Comparison of ENCODE assay signal across 21 mouse cellular contexts in genomic region chr4:63846881-63847597, GRCm38 (mm10). TPM values are rescaled to one million over a fixed set of nuclear protein-coding genes. Genes with fewer than 3 reads are reported as not detected.
DNase-seq lines count a peak whose midpoint lies in the region; ATAC-seq and TF ChIP-seq lines count a peak whose summit lies in the region.
"Had no signal": no experiment of that assay in that cellular context is flagged by ENCODE, and none has a peak within 500 bp of the region (broad histone marks: within the 10 kb centered on the region; RNA-seq: fewer than 3 reads in every experiment).

No protein-coding gene starts in this region.

- TF ChIP-seq POLR2A in CH12.LX (IDR thresholded peaks at IDR 0.05; ENCODE audit: low read depth, low read length), result no peak

- peaks cover 58% of the 10 kb centered on the region for H3K79me2 ChIP-seq in CH12.LX (replicated peaks; ENCODE audit: control insufficient read depth, extremely low read depth, insufficient read depth, poor library complexity, severe bottlenecking)

- H3K4me2 ChIP-seq in CH12.LX (ENCODE audit: insufficient read depth, low read depth, poor library complexity, severe bottlenecking), result no peak overlapping the region
- no peak overlapping the region for H3K4me2 ChIP-seq in midbrain, postnatal 0 days (ENCODE audit: low read depth, low read length, poor library complexity, severe bottlenecking)
- H3K4me2 ChIP-seq in kidney, embryonic 14.5 days (replicated peaks; ENCODE audit: low read depth, low read length), result no peak overlapping the region
- H3K4me2 ChIP-seq: hindbrain, embryonic 15.5 days; liver, embryonic 13.5 days; neural tube, embryonic 13.5 days had no signal

- ATAC-seq in inflammation-experienced regulatory T-cells, adult 6 months, result peak; percentile 65
- no peak for ATAC-seq in midbrain, postnatal 0 days (ENCODE audit: low FRiP score)
- no peak for ATAC-seq in kidney, embryonic 14.5 days (ENCODE audit: low FRiP score, low TSS enrichment)
- ATAC-seq: lung, postnatal 0 days had no signal

- H3K27me3 ChIP-seq in CH12.LX (replicated peaks), result no peaks in the 10 kb centered on the region
- H3K27me3 ChIP-seq in midbrain, postnatal 0 days (ENCODE audit: insufficient read depth, low read length), result no peaks in the 10 kb centered on the region
- no peaks in the 10 kb centered on the region for H3K27me3 ChIP-seq in kidney, embryonic 14.5 days (ENCODE audit: control insufficient read depth, insufficient read depth, low read length)
- H3K27me3 ChIP-seq: hindbrain, embryonic 15.5 days; liver, embryonic 13.5 days; neural tube, embryonic 13.5 days had no signal

- no peaks in the 10 kb centered on the region for H3K9me3 ChIP-seq in CH12.LX (replicated peaks; ENCODE audit: low read length)
- no peaks in the 10 kb centered on the region for H3K9me3 ChIP-seq in midbrain, postnatal 0 days (ENCODE audit: low read length)
- no peaks in the 10 kb centered on the region for H3K9me3 ChIP-seq in kidney, embryonic 14.5 days (ENCODE audit: control insufficient read depth, low read length)
- H3K9me3 ChIP-seq: hindbrain, embryonic 15.5 days; liver, embryonic 13.5 days; neural tube, embryonic 13.5 days had no signal

- no peak for TF ChIP-seq RAD21 in CH12.LX (IDR thresholded peaks at IDR 0.05; ENCODE audit: low read depth, low read length)

- peak; percentile 54 for DNase-seq in 3T3-L1 (ENCODE audit: low read depth, low spot score)
- no peak for DNase-seq in CH12.LX (ENCODE audit: extremely low read depth)
- peak; percentile 64 for DNase-seq in cerebellum, adult 9-11 months
- no peak for DNase-seq in midbrain, postnatal 0 days (ENCODE audit: low spot score)
- DNase-seq in kidney, adult 9 months, result no peak
- DNase-seq in spleen, adult 12 weeks (ENCODE audit: low spot score), result no peak
- DNase-seq: adrenal gland, postnatal 36 days; heart, postnatal 10 days; kidney, adult 8-10 months; liver, embryonic 13.5 days; midbrain, embryonic 14.5 days had no signal

- H3K36me3 ChIP-seq in CH12.LX (replicated peaks in 1 of 2; ENCODE audit: control insufficient read depth in 1 of 2, insufficient read depth in 1 of 2, low read length in 1 of 2), result peaks cover 56 to 81% of the 10 kb centered on the region in 2 experiments
- H3K36me3 ChIP-seq in midbrain, postnatal 0 days (ENCODE audit: insufficient read depth, low read length), result no peaks in the 10 kb centered on the region
- no peaks in the 10 kb centered on the region for H3K36me3 ChIP-seq in kidney, embryonic 14.5 days (ENCODE audit: control insufficient read depth, insufficient read depth, low read length)
- H3K36me3 ChIP-seq: hindbrain, embryonic 15.5 days; liver, embryonic 13.5 days; neural tube, embryonic 13.5 days had no signal

- TF ChIP-seq CTCF in CH12.LX (conservative IDR thresholded peaks at IDR 0.05 in 1 of 2, IDR thresholded peaks at IDR 0.05 in 1 of 2; ENCODE audit: low read depth in 2 of 2, low read length in 2 of 2), result no peak
- TF ChIP-seq CTCF in midbrain, postnatal 0 days (IDR thresholded peaks at IDR 0.05), result no peak

- peak overlapping the region; percentile 5; the same call in 1 of the 2 replicates for H3K9ac ChIP-seq in CH12.LX (ENCODE audit: insufficient read depth, low read depth)
- H3K9ac ChIP-seq in midbrain, postnatal 0 days (replicated peaks; ENCODE audit: low read length, poor library complexity, severe bottlenecking), result no peak overlapping the region
- H3K9ac ChIP-seq in kidney, embryonic 14.5 days (ENCODE audit: low read depth, low read length), result no peak overlapping the region
- H3K9ac ChIP-seq: hindbrain, embryonic 15.5 days; liver, embryonic 13.5 days; neural tube, embryonic 13.5 days had no signal

- dilution Hi-C loops in CH12.LX (cut with MboI; ENCODE audit: extremely low pct_ligation_motif_present, extremely low pct_unique_long_range_greater_than_20kb, low sequenced_read_pairs), result no loop called here

- 62% methylated on average over 3 of the region's 3 CpGs for whole genome bisulfite sequencing in midbrain, postnatal 0 days
- 72% methylated on average over 3 of the region's 3 CpGs for WGBS in kidney, embryonic 14.5 days

- no peak overlapping the region for H3K4me3 ChIP-seq in CH12.LX (replicated peaks in 1 of 3; ENCODE audit: low read depth in 2 of 3, low read length in 2 of 3, poor library complexity in 1 of 3)
- no peak overlapping the region for H3K4me3 ChIP-seq in midbrain, postnatal 0 days (ENCODE audit: low read depth, low read length)
- no peak overlapping the region for H3K4me3 ChIP-seq in kidney, embryonic 14.5 days (ENCODE audit: low read length)
- H3K4me3 ChIP-seq: hindbrain, embryonic 15.5 days; liver, embryonic 13.5 days; neural tube, embryonic 13.5 days had no signal

- in situ Hi-C loops in CH12.LX (cut with MboI; ENCODE audit: low pct_ligation_motif_present, low pct_unique_long_range_greater_than_20kb, low sequenced_read_pairs), result no loop called here

- H3K27ac ChIP-seq in CH12.LX (ENCODE audit: insufficient read depth, low read depth), result peak overlapping the region; percentile 65
- no peak overlapping the region for H3K27ac ChIP-seq in midbrain, postnatal 0 days (ENCODE audit: low read depth, low read length)
- H3K27ac ChIP-seq in kidney, embryonic 14.5 days (ENCODE audit: low read depth, low read length), result no peak overlapping the region
- H3K27ac ChIP-seq: hindbrain, embryonic 15.5 days; liver, embryonic 13.5 days; neural tube, embryonic 13.5 days had no signal

- no peak for TF ChIP-seq EP300 in CH12.LX (IDR thresholded peaks at IDR 0.05; ENCODE audit: low read length)

- peaks cover 47 to 94% of the 10 kb centered on the region in 2 experiments for H3K4me1 ChIP-seq in CH12.LX (ENCODE audit: control insufficient read depth in 1 of 2, insufficient read depth in 2 of 2)
- no peaks in the 10 kb centered on the region for H3K4me1 ChIP-seq in midbrain, postnatal 0 days (ENCODE audit: insufficient read depth, low read length)
- H3K4me1 ChIP-seq in kidney, embryonic 14.5 days (ENCODE audit: control insufficient read depth, insufficient read depth, low read length), result no peaks in the 10 kb centered on the region
- H3K4me1 ChIP-seq: hindbrain, embryonic 15.5 days; liver, embryonic 13.5 days; neural tube, embryonic 13.5 days had no signal

TF ChIP-seq in CH12.LX, 34 proteins besides CTCF, POLR2A, EP300 and RAD21:
- TF ChIP-seq HCFC1 (IDR thresholded peaks at IDR 0.05; ENCODE audit: low read depth, low read length) (no peak), SMC3 (IDR thresholded peaks at IDR 0.05; ENCODE audit: low read depth, low read length) (no peak), CHD2 (IDR thresholded peaks at IDR 0.05; ENCODE audit: low read length) (no peak), TCF12 (IDR thresholded peaks at IDR 0.05; ENCODE audit: low read depth, low read length) (0 out of 2 replicates have a peak, but pooled peaks have one; percentile 32), SIN3A (IDR thresholded peaks at IDR 0.05; ENCODE audit: low read length) (no peak), MAFK (IDR thresholded peaks at IDR 0.05; ENCODE audit: insufficient replicate concordance, low read length) (no peak), ZKSCAN1 (IDR thresholded peaks at IDR 0.05; ENCODE audit: borderline replicate concordance, low read depth, low read length) (no peak), ETS1 (conservative IDR thresholded peaks at IDR 0.05; ENCODE audit: low read depth, low read length) (peak; percentile 31; the same call in 1 of the 2 replicates), BHLHE40 (IDR thresholded peaks at IDR 0.05; ENCODE audit: low read depth, low read length) (peak; percentile 59), MEF2A (IDR thresholded peaks at IDR 0.05; ENCODE audit: borderline replicate concordance, low read depth, low read length) (peak; percentile 25; the same call in 1 of the 2 replicates), MAZ (IDR thresholded peaks at IDR 0.05; ENCODE audit: low read depth, low read length) (no peak), GABPA (IDR thresholded peaks at IDR 0.05; ENCODE audit: insufficient replicate concordance, low read depth, low read length) (no peak), MYC (IDR thresholded peaks at IDR 0.05; ENCODE audit: low read depth, low read length) (no peak), IRF4 (IDR thresholded peaks at IDR 0.05; ENCODE audit: low read depth, low read length) (no peak), RCOR1 (conservative IDR thresholded peaks at IDR 0.05; ENCODE audit: low read depth, low read length) (no peak), USF2 (conservative IDR thresholded peaks at IDR 0.05; ENCODE audit: low read depth, low read length) (no peak), CHD1 (IDR thresholded peaks at IDR 0.05; ENCODE audit: low read depth, low read length) (0 out of 2 replicates have a peak, but pooled peaks have one; percentile 12), KAT2A (IDR thresholded peaks at IDR 0.05; ENCODE audit: insufficient replicate concordance, low read length) (no peak), MAX (IDR thresholded peaks at IDR 0.05; ENCODE audit: low read length) (no peak), E2F4 (IDR thresholded peaks at IDR 0.05; ENCODE audit: insufficient replicate concordance, low read depth, low read length) (no peak), ELF1 (IDR thresholded peaks at IDR 0.05; ENCODE audit: low read depth, low read length) (peak; percentile 36)
TF ChIP-seq in CH12.LX: peak in this region for 6.

RNA-seq across cellular contexts. Expression of gene Tnfsf8, which starts 14.1 kb away (rescaled TPM):
- 15.6 and 22.8 TPM in 2 replicates for total RNA-seq in CH12.LX (2012; rRNA removed)
- total RNA-seq in CH12.LX (2014; rRNA removed), result 67.9 and 72.5 TPM in 2 replicates
- polyA plus RNA-seq in CH12.LX (2012; ENCODE audit: insufficient read length, low read depth), result 19.4 and 19.8 TPM in 2 replicates
- 100 to 1,000 TPM in 2 of 3 experiments, 10 to 100 TPM in 1; 86.1 to 126 (median 123) TPM for polyA plus RNA-seq in inflammation-experienced regulatory T-cells, adult 6 months (2017; shearing (Covaris generic))
- not detected in 2 replicates for total RNA-seq in midbrain, postnatal 0 days (2014; rRNA removed)
- not detected in 2 replicates for polyA plus RNA-seq in midbrain, postnatal 0 days (2015; fragmentation: Nextera tagmentation; extraction: Ambion mirVana)
- not detected in 2 replicates for polyA plus RNA-seq in kidney, embryonic 14.5 days (2014; fragmentation: Nextera tagmentation; extraction: Ambion mirVana)
- total RNA-seq: heart, postnatal 10 days; layer of hippocampus, adult 18-20 months; left cerebral cortex, adult 18-20 months had no signal
- polyA plus RNA-seq: embryonic facial prominence, embryonic 11.5 days; hindbrain, embryonic 15.5 days; limb, embryonic 11.5 days; liver, embryonic 13.5 days; lung, postnatal 0 days; neural tube, embryonic 13.5 days; stomach, embryonic 14.5 days had no signal

Comparison
In these comparisons a context has a peak if more than half of its experiments do, and no peak if none do; other contexts are left out.
1. DNase-seq: peak in 3T3-L1 (single experiment) and cerebellum, adult 9-11 months (single experiment); none in CH12.LX (single experiment), midbrain, postnatal 0 days (single experiment), kidney, adult 9 months (single experiment) and spleen, adult 12 weeks (single experiment).
2. RNA of gene Tnfsf8, which starts 14.1 kb away (polyA plus RNA-seq): 86.1 to 126 TPM in inflammation-experienced regulatory T-cells, adult 6 months and 19.4 to 19.8 TPM in CH12.LX; not detected in midbrain, postnatal 0 days and not detected in kidney, embryonic 14.5 days; every median in the first group is over 10 times any median in the second.